Mouse (Mus musculus) telencephalon, adult 2 months (tissue): ENCODE results near the gene Atp5g3.
"Not testable (repeated sequence)": the region's sequence is repeated elsewhere in the genome, so short reads cannot be mapped to it uniquely, and the experiment has no call there.

Experiments used
- DNase-seq: peaks from one replicate; pipeline ENCODE4 v3.0.0-alpha.2; 2011; ENCODE audit warnings: low read depth, low spot score

Gene Atp5g3

GRCm38 (mm10) chr2:73911175-73911700 is at the start of gene Atp5g3:
Gene Atp5g3 (minus strand): TSS chr2:73911326.
- peak; percentile 79 for DNase-seq

- no peak for DNase-seq
These were observed 47.2 kb upstream of the Atp5g3 start for GRCm38 (mm10) chr2:73958342-73958741.

GRCm38 (mm10) chr2:73953612-73954011 is 42.5 kb upstream of the Atp5g3 start:
- DNase-seq, result no peak

GRCm38 (mm10) chr2:73952597-73953219 is 41.6 kb upstream of the Atp5g3 start:
- no peak for DNase-seq

GRCm38 (mm10) chr2:73947360-73947759 is 36.2 kb upstream of the Atp5g3 start:
- DNase-seq, result no peak

GRCm38 (mm10) chr2:73943735-73944134 is 32.6 kb upstream of the Atp5g3 start:
- no peak for DNase-seq

GRCm38 (mm10) chr2:73942844-73943243 is 31.7 kb upstream of the Atp5g3 start:
- no peak for DNase-seq

- no peak for DNase-seq
These were observed 30.2 kb upstream of the Atp5g3 start for GRCm38 (mm10) chr2:73941281-73941680.

GRCm38 (mm10) chr2:73940471-73940870 is 29.3 kb upstream of the Atp5g3 start:
- no peak for DNase-seq

- DNase-seq, result no peak
These were observed 27.8 kb upstream of the Atp5g3 start for GRCm38 (mm10) chr2:73938896-73939295.

GRCm38 (mm10) chr2:73932676-73933313 is 21.7 kb upstream of the Atp5g3 start:
- DNase-seq, result no peak

GRCm38 (mm10) chr2:73927711-73928110 is 16.6 kb upstream of the Atp5g3 start:
- DNase-seq, result no peak

GRCm38 (mm10) chr2:73925539-73925938 is 14.4 kb upstream of the Atp5g3 start:
- DNase-seq, result no peak

- DNase-seq, result peak; percentile 88
These were observed 14.0 kb upstream of the Atp5g3 start for GRCm38 (mm10) chr2:73925089-73925488.

GRCm38 (mm10) chr2:73919642-73920041 is 8.5 kb upstream of the Atp5g3 start:
- DNase-seq, result peak; percentile 77

- DNase-seq, result no peak
These were observed 1.1 kb upstream of the Atp5g3 start for GRCm38 (mm10) chr2:73912264-73912663.

- DNase-seq, result no peak
These were observed 453 bp downstream of the Atp5g3 start for GRCm38 (mm10) chr2:73910571-73911174.

GRCm38 (mm10) chr2:73909116-73909515 is 2.0 kb downstream of the Atp5g3 start:
- no peak for DNase-seq

- not testable (repeated sequence) for DNase-seq
These were observed 6.4 kb downstream of the Atp5g3 start for GRCm38 (mm10) chr2:73904679-73905078.

GRCm38 (mm10) chr2:73903536-73903935 is 7.6 kb downstream of the Atp5g3 start:
- DNase-seq, result no peak

GRCm38 (mm10) chr2:73902328-73902727 is 8.8 kb downstream of the Atp5g3 start:
- DNase-seq, result not testable (repeated sequence)

- DNase-seq, result no peak
These were observed 10.0 kb downstream of the Atp5g3 start for GRCm38 (mm10) chr2:73901169-73901568.

- DNase-seq, result no peak
These were observed 10.8 kb downstream of the Atp5g3 start for GRCm38 (mm10) chr2:73900364-73900763.
